Mouse (Mus musculus) lung, postnatal 4 days (tissue): ENCODE measurements at regions not wholly inside any gene's neighbourhood (a gene's known extent, or its start where the extent isn't known, plus 50 kb on each side); places are given as distances from the start of the nearest gene placed in this dataset.

Source experiments
- DNase-seq, 2 experiments: peaks; one replicate each; pipeline ENCODE4 v3.0.0; 2021

DNA sequence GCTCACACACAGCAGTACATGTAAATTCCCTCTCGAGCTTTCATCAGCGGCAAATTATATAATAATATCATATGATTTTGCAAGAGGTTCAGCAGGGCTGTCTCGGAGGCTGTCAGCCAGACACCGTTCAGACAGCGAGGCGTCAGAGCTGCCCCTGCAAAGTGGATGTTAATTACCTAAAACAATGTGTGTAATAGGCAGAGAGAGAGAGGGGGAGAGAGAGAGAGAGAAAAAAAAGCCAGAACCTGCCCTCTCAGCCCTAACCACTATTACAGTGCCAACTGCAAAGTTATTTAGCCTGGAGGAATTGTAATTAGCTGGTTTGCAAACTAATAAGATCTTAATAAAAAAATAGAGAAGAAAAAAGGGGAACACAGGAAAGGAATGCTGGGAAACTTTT lies 225.1 kb upstream of the Msx2 start:
- no peak for DNase-seq

DNA sequence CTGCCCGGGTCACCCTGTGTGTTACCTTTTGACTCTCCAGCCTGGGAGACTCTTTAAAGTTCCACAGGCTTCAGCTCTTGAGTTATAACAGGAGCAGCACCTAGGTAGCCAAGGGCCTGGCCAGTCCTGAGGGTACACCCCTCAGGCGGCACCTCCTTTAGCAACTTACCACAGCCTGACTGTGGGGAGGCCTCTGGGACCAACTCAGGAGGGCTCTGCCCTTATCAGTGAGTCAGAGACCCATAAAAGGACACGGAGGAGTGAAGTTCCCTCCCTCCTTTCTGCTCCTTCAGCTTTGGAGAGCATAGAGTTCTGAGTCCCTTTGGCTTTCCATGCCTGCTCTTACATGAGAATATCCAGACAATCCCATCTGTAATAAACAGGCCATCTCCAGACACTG lies 222.5 kb upstream of the Msx2 start:
- DNase-seq, result no peak

DNA sequence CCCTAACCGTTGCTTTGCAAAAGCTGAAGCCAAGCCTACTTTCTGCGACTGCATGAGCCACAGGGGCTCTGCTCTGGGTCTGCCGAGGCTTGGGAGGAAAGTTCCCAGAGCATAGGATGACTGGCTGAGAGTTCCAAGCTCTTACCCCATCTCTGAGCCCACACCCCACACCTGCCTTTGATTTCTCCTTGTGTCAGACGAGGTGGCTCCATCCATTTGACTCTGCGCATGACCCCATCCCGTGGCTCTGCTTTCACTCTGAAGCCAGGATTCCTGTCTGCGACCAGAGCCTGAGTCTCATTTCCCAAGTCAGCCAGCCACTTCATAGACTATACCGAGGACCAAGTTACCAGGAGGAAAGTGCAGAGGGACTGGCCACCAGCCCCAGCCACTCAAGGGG lies 216.1 kb upstream of the Msx2 start:
- no peak for DNase-seq

DNA sequence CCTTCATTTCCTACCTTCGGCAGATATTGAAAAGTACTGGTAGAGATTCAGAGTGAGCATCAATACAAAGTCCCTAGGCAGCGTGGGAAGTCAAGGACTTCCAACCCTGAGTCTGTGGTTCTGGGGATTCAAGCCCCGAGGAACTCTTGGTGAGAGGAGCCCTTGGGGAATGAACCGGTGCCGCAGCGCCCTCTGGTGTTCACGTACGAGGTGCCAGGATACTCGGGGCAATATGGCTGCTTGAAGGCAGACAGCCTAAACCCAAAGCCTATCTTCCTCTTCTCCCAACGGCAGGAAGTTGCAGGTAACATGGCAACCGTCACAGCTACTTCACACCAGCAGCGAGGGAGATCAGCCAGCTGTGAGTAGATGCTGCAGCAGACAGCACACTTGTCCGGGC lies 215.6 kb upstream of the Msx2 start:
- peak; percentile 64 to 74 for DNase-seq

DNA sequence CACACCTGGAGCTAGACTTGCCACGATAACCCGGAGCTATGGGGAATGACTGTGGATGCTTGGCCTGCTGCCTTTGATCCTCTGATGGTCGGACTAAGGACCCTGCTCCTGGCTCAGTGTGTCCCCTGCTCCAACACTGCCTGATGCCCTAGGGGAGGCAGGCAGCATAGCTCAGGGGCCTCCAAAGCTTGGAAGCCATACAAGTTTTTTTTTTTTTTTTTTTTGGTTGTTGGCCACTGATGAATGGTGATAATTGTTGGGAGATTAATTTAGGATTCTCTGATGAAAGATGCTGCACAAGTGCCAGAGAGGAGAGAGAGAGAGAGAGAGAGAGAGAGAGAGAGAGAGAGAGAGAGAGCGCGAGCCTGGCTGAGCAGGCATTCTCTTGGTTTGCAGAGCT lies 211.6 kb upstream of the Msx2 start:
- no peak for DNase-seq

DNA sequence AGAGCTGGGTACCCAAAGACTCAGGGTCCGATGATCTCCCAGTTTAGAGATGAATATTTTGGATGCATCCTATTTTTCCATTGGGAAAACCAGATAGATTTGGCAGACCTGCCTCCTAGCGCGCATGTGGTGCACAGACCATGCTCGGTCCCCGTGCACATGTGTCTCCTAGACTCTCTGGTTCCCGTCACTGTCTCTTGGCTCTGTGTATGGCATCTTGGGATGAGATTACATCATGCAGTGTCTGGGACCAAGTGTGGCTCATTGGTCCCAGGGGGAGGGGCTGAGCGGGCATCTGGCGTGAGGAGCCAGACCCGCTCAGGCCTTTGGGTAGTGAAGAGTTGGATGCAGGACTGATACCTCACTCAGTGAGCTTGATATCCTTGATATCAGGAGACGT lies 204.3 kb upstream of the Msx2 start:
- DNase-seq, result no peak

DNA sequence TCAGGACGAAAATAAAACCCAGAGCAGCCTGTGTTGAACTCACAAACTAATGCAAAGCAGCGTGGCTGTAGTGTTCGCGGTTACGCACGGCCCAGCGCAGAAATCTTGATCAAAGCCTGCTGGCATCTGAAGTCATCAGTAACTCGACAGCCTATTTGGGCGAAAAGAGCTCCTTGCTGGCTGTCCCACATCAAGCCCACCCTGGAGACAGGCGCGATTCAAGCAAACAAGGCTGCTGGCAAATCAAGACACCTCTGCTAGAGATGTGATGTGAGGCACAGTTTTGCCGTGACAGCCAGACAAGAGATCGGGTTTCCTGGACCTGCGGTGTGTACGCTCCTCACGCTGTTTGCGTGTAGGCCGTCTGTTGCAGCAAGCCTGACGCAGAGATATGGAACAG lies 197.5 kb upstream of the Msx2 start:
- peak; percentile 7 to 26 for DNase-seq

DNA sequence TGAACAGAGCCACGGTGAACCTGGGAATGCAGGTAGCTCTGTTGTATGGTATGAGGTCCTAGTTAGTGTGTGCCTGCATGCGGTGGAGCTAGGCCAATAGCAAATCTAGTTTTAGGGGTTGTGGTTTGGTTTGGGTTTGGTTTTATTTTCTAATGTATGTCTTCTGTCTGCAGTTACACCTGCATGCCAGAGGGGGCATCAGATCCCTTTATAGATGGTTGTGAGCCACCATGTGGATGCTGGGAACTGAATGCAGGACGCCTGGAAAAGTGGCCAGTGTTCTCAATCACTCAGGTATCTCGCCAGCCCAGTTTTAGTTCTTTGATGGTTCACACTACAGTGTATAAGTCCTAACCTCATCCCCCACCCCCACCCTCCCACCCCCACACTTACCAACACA lies 194.6 kb upstream of the Msx2 start:
- DNase-seq, result no peak

DNA sequence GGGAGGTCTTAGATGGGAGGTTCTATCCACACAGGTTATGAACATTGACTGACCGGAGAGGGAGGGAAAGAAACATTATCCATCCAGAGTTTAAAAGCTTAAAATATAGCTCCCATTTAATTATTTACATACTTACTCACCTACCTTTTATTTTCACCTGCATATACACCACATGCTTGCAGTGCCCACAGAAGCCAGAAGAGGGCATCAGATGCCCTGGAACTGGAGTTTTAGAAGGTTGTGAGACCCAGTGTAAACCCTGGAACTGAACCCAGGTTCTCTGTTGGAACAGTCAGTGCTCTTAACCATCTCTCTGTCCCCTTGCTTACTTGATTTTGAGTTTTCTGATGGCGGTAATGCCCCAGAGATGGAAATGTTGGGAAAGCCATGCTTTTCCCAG lies 192.7 kb upstream of the Msx2 start:
- no peak for DNase-seq

DNA sequence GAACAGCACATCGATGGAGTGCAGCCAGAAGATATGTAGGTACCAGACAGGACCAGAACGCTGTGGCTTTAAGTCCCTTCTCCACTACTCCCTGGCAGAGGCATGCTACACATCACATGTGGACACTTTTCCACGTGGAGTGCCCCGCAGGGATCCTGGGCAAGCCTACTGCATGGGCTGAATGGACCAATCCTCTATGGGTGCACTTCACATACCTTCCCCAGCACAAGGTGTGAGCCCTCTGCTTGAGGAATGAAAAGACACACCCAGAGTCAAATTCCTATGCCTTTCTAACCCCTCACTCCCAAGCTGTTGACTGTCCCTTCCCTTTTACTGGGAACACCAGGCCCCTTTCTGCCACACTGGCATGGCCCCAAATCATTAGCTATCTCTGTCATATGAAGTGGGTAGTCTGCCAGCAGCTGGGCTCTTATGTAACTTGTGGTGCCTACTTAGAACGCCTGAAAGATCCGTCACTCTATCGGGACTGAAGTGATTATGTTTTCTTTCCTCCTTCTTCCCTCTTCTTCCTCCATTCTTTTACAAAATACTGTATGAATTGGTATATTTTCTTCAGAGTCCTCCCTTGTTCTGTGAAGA lies 191.9 kb upstream of the Msx2 start:
- no peak for DNase-seq

DNA sequence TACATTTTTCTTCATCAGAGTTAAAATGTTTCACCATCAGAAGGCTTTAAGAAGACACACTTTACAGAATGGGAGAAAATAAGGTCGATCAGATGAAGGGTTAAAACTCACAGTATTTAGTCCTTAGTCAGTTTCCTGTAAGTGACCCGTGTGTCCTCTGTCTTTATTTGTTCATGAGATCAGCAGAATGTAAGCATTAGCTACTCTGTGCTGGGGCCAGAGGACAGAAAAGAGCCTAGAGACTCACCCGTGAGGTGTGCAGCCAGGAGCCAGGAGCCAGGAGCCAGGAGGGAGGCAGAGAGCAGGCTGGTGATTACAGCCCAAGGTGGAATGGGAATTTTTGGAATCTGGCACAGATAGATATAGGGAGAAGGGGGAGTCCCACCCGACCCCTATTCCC lies 180.0 kb upstream of the Msx2 start:
- DNase-seq, result no peak

DNA sequence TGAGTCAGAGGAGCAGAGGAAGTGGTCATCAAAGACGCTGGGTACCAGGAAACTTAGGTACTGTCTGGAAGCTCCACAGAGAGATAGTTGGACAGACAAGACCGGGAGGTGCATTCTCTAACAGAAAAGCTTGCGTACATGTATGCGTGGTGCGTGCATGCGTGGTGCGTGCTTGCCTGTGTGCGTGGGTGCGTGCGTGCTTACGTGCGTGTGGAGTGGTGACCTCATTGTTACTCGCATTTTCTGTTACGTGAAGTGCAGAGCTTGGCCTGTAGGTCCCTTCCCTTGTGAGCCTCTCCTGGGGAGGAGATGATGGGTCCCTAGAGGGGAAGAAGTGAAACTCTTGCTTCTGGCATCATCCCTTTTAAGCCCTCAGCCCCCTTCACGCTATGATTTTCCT lies 175.5 kb upstream of the Msx2 start:
- DNase-seq, result no peak

DNA sequence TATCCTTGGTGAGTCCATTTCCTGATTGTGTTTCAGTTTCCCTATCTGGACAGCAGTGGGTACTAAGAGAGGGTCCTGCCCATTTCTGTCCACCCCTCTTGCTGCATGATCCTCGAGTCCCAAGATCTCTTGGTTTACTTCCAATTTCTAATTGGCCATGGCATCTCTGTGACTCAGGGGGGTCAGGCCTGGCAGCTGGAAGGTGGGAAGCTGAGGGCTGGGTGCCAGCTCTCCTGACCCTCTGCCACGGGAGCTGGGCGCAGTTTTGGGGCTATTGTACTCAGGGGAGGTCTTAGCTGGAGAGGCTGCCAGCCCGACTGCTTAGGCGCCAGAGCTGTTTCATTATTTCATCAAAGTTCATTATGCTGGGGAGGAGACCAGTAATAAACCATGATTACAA lies 169.7 kb upstream of the Msx2 start:
- DNase-seq, result no peak

DNA sequence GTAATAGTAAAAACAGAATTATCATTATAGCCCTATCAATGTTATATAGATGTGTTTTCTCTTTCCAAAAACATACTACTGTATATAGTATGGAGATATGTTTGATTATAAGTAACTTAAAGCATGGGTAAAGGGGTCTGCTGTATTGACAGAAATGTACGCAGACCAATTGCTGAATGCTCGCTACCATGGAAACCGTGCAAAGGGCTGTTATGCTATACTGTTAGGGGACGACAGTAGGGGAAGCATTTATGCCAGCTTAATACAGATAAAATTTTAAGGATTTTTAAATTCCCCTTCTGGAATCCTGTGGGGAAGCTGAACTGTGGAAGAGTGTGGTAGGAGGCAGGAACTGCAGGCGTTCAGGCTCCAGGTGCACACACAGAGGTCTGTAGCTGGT lies 166.7 kb upstream of the Msx2 start:
- no peak for DNase-seq

DNA sequence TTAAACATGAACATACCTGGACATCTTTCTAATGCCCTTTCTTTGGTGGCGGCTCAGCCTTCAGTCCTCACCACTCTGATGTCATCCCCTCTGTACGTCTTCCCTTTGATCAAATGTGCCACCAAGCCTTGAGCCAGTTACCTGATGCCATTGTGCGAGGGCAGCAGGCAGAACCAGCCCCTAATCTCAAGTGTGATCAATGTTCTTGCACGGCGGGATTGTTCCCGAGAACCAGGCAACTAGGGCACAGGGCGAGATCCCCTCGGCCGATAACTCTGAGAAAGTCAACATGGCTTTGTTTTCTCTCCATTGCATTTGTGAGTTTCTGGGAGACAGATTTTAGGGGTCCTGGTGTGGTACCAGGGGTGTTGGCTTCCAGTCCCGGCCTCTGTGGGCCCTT lies 166.2 kb upstream of the Msx2 start:
- DNase-seq, result no peak

DNA sequence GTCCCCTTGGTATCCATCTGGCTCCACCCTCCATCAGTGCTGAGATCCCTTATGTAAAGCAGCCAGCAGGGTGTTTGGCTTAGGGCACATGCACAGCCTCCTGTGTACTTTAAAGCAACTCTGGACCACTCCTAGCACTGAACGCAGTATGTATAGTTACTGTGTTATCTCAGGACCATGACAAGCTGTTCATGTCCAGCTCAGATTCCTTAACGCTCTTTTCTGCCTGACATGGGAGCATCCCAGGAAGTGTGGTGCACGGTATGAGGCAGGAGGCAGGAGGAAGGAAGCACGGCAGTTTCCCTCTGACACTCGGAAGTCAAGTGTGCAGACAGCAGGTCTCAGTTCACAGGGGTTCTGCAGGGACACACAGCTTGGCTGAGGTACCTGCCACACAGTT lies 163.1 kb upstream of the Msx2 start:
- no peak for DNase-seq

DNA sequence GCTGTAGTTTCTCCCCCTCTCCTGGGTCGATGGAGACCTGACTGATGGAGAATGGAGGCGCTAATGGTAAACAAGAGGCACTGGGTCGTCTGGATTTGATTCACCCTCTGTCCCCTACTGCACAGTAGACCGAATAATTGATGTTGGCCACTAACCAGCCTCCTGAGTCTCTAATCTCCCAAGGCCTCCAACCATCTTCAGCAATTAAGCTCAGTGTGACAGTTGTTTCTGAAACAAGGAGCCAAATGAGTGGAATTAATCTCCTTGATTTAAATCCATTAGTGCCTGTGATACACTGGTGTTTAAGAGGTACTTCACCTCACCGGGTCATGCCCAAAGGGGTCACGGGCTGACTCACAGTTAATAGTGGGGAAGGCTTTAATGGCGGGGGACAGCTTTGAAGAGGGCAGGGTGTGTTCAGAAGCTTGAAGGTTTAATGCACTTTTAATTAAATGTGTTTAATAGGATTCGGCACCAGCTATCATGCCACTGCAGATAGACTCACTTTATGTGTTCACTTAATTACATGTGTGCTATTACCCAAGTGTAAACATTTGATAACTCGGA lies 161.8 kb upstream of the Msx2 start:
- no peak for DNase-seq

DNA sequence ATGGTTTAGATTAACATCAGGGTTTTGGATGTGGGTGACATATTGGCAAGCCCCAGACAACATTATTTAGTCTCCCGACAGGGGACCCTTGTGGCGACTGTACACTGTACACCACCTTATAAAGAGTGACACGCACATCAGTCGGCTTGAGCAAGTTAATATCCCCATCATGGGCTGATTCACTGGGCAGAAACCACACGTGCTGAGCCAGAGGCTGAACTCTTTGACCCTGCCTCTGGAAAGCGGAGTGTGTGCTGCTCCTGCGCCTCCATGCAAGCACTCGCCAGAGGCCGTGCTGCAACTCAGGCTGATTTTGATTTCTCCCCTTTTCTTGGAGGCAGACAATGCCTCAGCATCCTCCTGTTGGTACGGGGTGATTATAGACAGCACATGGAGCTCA lies 125.2 kb upstream of the Msx2 start:
- DNase-seq, result no peak

DNA sequence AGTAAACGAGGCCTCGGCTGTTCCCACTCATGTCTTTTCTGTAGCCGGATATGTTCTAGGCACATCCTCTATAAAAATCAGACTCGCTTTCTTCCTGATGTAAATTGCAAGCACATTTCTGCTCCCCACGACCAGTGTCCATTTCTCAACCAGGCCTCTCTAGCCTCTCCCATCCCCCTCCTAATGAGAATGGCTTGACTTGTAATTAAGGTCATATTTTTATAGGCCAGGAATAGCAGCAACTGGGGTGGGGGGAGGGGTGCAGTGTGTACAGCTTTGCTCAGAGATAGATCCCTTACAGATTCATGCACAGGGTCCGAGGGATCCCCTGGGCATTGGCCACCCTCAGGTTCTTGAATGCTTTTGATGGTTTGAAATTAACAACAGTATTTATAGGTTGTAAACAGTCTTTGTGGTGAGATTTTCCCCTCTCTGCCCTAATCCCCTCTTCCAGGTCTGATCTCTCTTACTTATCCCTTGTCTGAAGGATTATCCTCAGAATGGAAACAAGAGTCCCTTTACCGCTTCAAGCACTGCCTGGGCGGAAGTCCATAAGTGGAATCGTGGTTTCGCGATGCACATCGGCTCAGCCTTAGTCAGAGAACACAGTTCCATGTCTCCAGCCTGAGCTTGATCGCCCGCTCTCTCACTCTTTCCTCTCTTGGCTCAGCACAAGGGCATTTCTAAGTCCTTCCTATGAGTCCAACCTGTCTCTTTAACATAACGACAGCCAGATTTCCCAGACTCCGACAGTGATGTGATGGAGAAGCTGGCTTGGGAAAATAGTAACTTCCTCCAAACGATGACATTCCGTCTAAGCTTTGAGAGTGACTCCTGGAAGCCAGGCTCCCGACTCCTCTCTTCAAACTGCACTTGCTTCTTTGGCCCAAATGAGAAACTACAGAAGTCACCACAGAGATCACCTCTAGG lies 124.3 kb upstream of the Msx2 start:
- DNase-seq, result no peak

DNA sequence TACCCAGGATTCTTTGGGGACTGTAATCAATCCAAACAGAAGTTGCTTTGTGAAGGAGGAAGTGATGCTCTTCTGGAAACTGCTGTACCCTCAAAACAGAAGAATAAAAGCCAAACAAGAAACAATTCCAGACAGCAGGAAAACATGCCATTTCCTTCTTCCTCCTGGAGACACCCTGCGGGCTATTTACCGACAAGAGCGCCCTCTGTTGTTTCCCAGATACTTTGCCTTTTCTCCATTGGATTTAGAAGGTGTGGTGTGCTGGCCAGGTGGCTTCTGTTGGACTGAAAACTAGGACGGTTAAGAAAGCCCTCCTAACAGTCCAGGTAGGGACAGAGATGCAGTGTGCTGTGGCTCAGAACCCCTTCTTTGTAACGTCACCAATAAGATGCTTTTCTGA lies 119.9 kb upstream of the Msx2 start:
- DNase-seq, result no peak

DNA sequence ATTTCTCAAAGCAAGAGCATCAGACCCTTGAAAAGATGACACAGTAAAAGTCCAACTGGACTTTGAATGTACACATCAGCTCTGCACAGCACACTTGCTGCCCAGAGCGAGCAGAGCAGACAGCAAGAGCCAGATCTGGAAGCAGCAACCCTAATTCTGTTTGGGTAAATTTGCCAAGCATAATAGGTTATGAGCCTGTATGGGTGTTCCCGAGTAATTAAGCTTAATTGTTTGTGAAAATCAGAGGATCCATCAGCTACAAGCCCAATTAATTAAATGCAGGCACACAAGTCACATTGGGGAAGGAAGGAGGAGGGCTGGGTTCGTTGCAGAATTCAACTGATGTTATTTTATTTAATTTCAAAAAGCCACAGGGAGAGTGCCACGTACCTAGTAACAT lies 113.9 kb upstream of the Msx2 start:
- no peak for DNase-seq

DNA sequence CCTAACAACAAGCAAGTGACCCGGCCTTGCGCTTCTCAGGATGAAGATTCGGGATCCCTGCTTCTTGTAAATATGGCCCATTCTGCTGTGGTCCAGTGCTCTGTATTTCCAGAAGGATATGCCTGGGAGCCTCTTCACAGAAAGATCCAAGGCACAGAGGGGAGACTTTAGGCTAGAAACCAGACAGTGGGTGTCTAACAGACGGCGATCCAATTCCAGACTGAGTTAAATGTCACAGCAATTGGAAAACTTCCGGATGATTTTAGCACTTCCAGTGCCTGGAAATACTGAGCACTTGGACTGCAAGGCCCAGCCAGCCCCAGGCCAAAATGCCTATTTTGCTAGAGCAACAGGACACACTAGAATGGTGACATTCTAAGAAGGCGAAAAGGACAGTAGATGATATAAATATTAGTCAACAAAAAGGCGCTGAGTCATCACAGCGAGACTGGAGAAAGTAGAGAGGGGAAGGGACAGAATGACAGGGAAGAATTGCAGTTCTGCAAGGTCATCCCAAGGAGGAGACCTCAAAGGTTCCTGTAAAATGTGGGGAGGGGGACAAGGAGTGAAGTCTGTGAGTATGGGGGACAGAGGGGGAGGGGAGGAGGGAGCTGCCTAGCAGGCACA lies 111.7 kb upstream of the Msx2 start:
- DNase-seq, result no peak

DNA sequence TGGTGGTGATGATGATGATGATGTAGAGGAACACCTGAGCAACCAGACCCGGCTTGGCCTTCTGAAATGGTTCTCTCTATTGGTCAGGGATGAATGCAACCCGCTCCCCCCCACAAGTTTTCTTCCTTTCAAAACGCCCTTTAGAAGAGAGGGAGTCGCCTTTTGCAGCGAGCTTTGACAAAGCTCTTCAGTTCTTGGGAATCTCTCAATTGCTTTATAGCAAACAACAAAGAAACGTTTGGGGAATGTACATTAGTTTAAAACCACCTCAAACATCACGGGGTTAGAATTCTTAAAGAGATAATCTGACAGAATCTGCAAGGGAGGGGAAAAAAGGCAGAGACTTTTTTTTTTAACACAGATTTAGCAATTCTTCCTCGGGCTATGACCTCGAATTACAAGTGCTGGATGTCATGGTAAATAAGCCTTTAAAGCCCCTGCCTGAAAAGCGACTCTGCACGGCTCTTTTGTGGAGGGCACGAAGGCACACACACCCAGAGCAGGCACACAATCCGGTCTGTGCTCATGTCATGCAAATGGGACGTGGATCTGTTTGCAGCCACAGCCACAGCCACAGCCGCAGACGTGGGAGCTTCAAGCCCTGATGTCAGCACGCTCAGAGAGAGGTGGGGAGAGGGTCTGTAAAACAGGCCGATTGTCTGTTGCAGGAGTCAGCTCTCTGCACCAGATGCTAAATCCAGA lies 81.2 kb upstream of the Msx2 start:
- no peak for DNase-seq
